Mouse (Mus musculus): ENCODE data around the gene Bdh1. TPM values are rescaled to one million over a fixed set of nuclear protein-coding genes. Genes with fewer than 3 reads are reported as not detected.

Bdh1 gene
- total RNA-seq, 2 experiments from 2014 or later: 4.8 to 15.3 TPM

DNA sequence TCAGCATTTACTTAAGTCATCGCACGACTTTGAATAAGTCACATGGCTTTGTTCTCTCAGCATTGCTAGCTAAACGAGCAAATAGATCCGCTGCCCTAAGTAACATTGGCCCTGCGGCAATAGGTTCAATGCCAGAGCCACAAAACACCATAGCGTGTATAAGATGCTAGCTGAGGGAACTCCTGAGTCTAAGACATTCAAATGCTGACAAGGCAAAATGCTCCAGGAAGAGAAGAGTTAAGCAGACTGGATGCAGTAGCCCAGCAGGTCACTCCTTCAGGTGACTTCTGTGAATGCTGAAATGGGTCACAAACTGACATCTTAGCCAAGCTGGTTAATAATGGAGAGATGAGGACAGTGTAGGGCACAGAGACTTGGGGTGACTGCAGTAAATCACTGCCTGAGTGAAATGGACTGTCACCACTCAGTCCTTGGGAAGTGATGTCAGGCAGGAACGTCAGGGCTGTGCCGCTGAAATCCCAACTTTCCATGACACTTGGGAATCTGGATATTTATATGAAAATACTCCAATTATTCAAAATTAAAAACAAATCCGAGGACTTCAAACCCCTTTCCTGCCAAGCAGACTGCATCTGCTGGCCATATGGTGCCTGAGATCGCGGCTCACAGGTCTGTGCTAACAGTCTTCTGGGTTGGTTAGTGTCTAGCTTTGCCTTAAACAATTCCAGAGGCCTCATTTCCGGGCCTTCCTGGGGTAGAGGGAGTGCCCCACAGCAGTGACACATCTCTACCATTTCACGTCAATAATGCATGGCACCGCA, 79.1 kb downstream of the Bdh1 start:
- DNase-seq: no peak

- no peak for DNase-seq
Observed at GRCm38 (mm10) chr16:31501751-31502365, 79.8 kb downstream of the Bdh1 start.

DNA sequence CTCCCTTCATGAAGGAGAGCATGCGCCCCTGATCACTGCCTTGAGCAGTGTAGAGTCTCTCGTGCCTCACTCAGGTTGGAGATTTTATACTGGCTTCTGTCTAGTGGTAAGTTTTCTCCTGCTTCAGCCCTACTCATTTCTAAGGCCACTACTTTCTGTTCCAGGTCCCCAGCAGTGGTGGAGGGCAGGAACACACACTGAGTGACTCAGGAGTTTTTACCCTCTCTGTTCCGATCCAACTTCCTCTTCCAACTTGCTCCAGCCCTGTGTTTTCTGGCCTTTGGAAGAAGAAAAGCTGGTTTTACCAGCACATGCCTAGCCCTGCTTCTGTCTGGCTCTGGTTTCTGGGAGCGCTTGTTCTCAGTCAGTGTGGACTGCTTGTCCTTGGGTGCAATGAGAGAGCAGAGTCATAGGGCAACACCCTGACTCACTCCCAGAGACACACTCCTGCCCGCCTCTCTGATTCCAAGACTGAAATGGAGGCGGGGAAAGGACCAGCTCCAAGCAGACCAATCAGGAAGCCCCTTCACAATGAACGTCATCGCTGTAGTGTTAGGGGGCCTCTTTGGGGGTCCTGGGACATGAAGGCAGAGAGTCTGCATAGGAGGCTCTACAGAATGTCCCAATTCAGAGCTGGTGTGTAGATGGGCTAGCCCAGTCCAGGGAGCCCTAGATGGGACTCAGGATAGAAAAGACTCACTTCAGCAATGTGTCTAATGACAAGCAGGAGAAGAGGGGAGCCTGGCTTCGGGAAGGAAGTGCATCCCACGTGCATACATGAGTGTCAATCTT, 84.8 kb downstream of the Bdh1 start:
- DNase-seq: peak; percentile 73 to 81

- DNase-seq: peak; percentile 79 to 86
Observed at GRCm38 (mm10) chr16:31507457-31507755, 85.3 kb downstream of the Bdh1 start.

- DNase-seq: peak in 1 of 2 experiments; percentile 51
Observed at GRCm38 (mm10) chr16:31507794-31508526, 85.9 kb downstream of the Bdh1 start.

Other genes starting within 250 kb of the Bdh1 start
- 10 to 100 TPM; 41.2 to 49.0 TPM for gene Acap2, start 221.0 kb upstream of the Bdh1 start, total RNA-seq (2021)
- gene Ppp1r2, start 147.0 kb upstream of the Bdh1 start, total RNA-seq (2021): 10 to 100 TPM; 76.2 to 76.3 TPM
- 1 to 10 TPM; 4.7 to 4.9 TPM for gene Apod, start 107.5 kb upstream of the Bdh1 start, total RNA-seq (2021)
- 100 to 1,000 TPM in 1 of 2 experiments, 10 to 100 TPM in 1; 88.5 to 105 TPM for gene Dlg1, start 241.2 kb downstream of the Bdh1 start, total RNA-seq (2021)

Data from adrenal gland, postnatal 36 days (tissue).